Mouse (Mus musculus) heart, postnatal 0 days (tissue): ENCODE measurements at regions not wholly inside any gene's neighbourhood (a gene's known extent, or its start where the extent isn't known, plus 50 kb on each side); places are given as distances from the start of the nearest gene placed in this dataset.

Experiments used
- ATAC-seq: fragments of 200-750 bp; cut with Nextera tagmentation; 2 replicates; pipeline ENCODE4 v1.8.0; 2017; ENCODE audit warnings: low read depth, moderate number of reproducible peaks, moderate library complexity; ENCODE audit not compliant: insufficient read depth
- DNase-seq: peaks from one replicate; pipeline ENCODE4 v3.0.0-alpha.2; 2016; ENCODE audit warnings: low spot score
- H3K27ac ChIP-seq: fragments of 300-500 bp; sonication (generic); 2 replicates; pipeline ENCODE4 v1.5.1; 2014; ENCODE audit warnings: low read depth, mild to moderate bottlenecking
- H3K27me3 ChIP-seq: fragments of 300-500 bp; sonication (generic); 2 replicates; pipeline ENCODE4 v1.6.1; 2014; ENCODE audit warnings: low read length, mixed read lengths; ENCODE audit not compliant: control insufficient read depth, insufficient read depth
- H3K36me3 ChIP-seq: fragments of 300-500 bp; sonication (generic); replicated peaks from 2 replicates; pipeline ENCODE4 v1.6.1; 2014; ENCODE audit warnings: low read length, mixed read lengths; ENCODE audit not compliant: control insufficient read depth, insufficient read depth
- H3K4me1 ChIP-seq: fragments of 300-500 bp; sonication (generic); 2 replicates; pipeline ENCODE4 v1.6.1; 2014; ENCODE audit warnings: antibody characterized with exemption; ENCODE audit not compliant: control insufficient read depth, insufficient read depth
- H3K4me2 ChIP-seq: fragments of 300-500 bp; sonication (generic); 2 replicates; pipeline ENCODE4 v1.6.1; 2014; ENCODE audit warnings: low read depth, mild to moderate bottlenecking, low read length, moderate library complexity
- H3K4me3 ChIP-seq: fragments of 300-500 bp; sonication (generic); 2 replicates; pipeline ENCODE4 v1.5.1; 2014; ENCODE audit warnings: low read depth, low read length
- H3K9ac ChIP-seq: fragments of 300-500 bp; sonication (generic); replicated peaks from 2 replicates; pipeline ENCODE4 v1.6.1; 2014; ENCODE audit warnings: low read depth, low read length, mixed read lengths
- H3K9me3 ChIP-seq: fragments of 300-500 bp; sonication (generic); replicated peaks from 2 replicates; pipeline ENCODE4 v1.6.1; 2016; ENCODE audit warnings: low read length; ENCODE audit not compliant: control insufficient read depth
- CTCF ChIP-seq: IDR thresholded peaks from 2 replicates; pipeline ENCODE4 v1.5.1; 2016; ENCODE audit warnings: antibody characterized with exemption, control low read depth, low read depth
- EP300 ChIP-seq: IDR thresholded peaks from 2 replicates; pipeline ENCODE4 v1.6.1; 2016; ENCODE audit warnings: antibody characterized with exemption, low read depth
- WGBS: fragments of 180-500 bp; shearing (Covaris S2); extraction: QIAGEN DNeasy Blood & Tissue Kit; methylation state at CpG from one replicate; pipeline ENCODE4 v1.1.7; 2014; 5-methylcytosine and 5-hydroxymethylcytosine counted together

DNA sequence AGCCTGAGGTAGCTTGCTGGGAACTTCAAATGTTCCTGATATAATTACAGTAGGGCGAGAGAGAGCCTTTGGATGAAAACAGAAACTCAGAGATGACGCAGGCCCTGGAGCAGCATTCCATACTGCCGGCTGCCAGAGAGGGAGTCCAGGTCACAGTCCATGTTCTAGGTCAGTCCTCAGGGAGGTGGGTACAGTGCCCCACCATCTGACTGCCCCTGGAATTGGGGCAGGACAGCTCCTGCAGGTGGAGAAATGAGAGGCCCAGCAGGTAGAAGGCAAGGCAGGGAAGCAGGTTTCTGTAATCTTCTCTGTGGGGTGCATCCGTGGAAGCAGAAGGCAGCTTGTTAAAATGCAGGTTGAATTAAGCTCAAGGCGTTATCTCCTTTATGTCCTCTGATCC, 94.5 kb upstream of the 4930596D02Rik start:
- WGBS, result 24% methylated on average over 5 of the region's 5 CpGs
- Histone ChIP-seq H3K9me3 (no peaks in the 10 kb centered on the region), H3K27me3 (no peaks in the 10 kb centered on the region), H3K4me1 (no peaks in the 10 kb centered on the region), H3K9ac (no peak overlapping the region), H3K4me2 (no peak overlapping the region), H3K36me3 (no peaks in the 10 kb centered on the region), H3K27ac (no peak overlapping the region), H3K4me3 (no peak overlapping the region)
- TF ChIP-seq EP300 (no peak), CTCF (no peak)
- no peak for DNase-seq
- ATAC-seq, result no peak

- Histone ChIP-seq H3K27me3 (no peaks in the 10 kb centered on the region), H3K9me3 (no peaks in the 10 kb centered on the region), H3K4me3 (no peak overlapping the region), H3K9ac (no peak overlapping the region), H3K4me1 (peaks cover 12% of the 10 kb centered on the region), H3K36me3 (no peaks in the 10 kb centered on the region), H3K27ac (0 out of 2 replicates have a peak overlapping the region, but pooled peaks have one; percentile 7), H3K4me2 (no peak overlapping the region)
- 15% methylated on average over 6 of the region's 6 CpGs for WGBS
- TF ChIP-seq CTCF, result no peak
- TF ChIP-seq EP300, result peak; percentile 67
- peak; percentile 40 for DNase-seq
- peak; percentile 49 for ATAC-seq
These were observed 73.0 kb upstream of the 4930596D02Rik start for GRCm38 (mm10) chr14:35884658-35885273.

DNA sequence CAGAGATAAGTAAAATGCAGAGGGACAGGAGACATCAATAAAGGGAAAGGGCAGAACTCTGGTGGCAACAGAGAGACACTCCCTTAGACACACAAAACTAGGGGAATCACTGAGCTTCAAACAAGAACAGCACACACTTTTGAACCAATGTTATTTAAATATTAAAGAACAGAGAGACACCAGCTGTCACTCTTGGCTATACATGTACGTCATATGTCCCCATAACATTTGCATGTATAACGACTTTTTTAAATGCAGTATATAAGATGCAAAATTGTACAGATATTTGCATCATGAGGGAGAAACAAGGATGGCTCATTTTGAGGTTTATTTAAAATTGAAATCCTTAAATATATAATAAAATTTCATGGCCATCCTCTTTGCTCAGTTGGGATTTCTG, 62.5 kb upstream of the 4930596D02Rik start:
- TF ChIP-seq CTCF (no peak), EP300 (no peak)
- H3K36me3 ChIP-seq, result no peaks in the 10 kb centered on the region
- no peaks in the 10 kb centered on the region for H3K4me1 ChIP-seq
- ATAC-seq (no peak), DNase-seq (no peak)
- H3K9ac ChIP-seq, result no peak overlapping the region
- H3K27ac ChIP-seq, result no peak overlapping the region
- H3K9me3 ChIP-seq, result no peaks in the 10 kb centered on the region
- no peak overlapping the region for H3K4me3 ChIP-seq
- 86% methylated on average over 2 of the region's 2 CpGs for WGBS
- no peak overlapping the region for H3K4me2 ChIP-seq
- H3K27me3 ChIP-seq, result no peaks in the 10 kb centered on the region
